In genomic region chr11:95533484-95534160, GRCm38 (mm10) we compare ENCODE assay signal across 8 mouse cellular contexts. TPM values are rescaled to one million over a fixed set of nuclear protein-coding genes. Genes with fewer than 3 reads are reported as not detected.
DNase-seq lines count a peak whose midpoint lies in the region; ATAC-seq and TF ChIP-seq lines count a peak whose summit lies in the region.

No protein-coding gene starts in this region.

- no peak overlapping the region for H3K27ac ChIP-seq in embryonic facial prominence, embryonic 13.5 days
- no peak overlapping the region for H3K27ac ChIP-seq in limb, embryonic 13.5 days
- no peak overlapping the region for H3K27ac ChIP-seq in midbrain, embryonic 16.5 days (ENCODE audit: low read length)
- no peak overlapping the region for H3K27ac ChIP-seq in spleen, adult 2 months (ENCODE audit: insufficient read depth, low read length)

- peaks cover 18% of the 10 kb centered on the region for H3K4me1 ChIP-seq in embryonic facial prominence, embryonic 13.5 days
- H3K4me1 ChIP-seq in limb, embryonic 13.5 days = peaks cover 10% of the 10 kb centered on the region
- H3K4me1 ChIP-seq in midbrain, embryonic 16.5 days (ENCODE audit: control insufficient read depth, insufficient read depth, low read length) = peaks cover 2% of the 10 kb centered on the region; the same call in 1 of the 2 replicates
- no peaks in the 10 kb centered on the region for H3K4me1 ChIP-seq in spleen, adult 2 months (ENCODE audit: control insufficient read depth, insufficient read depth, insufficient read length)

- TF ChIP-seq POLR2A in spleen, adult 2 months (IDR thresholded peaks at IDR 0.05; ENCODE audit: low read depth, low read length) = no peak

- TF ChIP-seq CTCF in spleen, adult 2 months (IDR thresholded peaks at IDR 0.05; ENCODE audit: extremely low read depth, insufficient read depth, insufficient read length, insufficient replicate concordance) = peak; percentile 98

- no peaks in the 10 kb centered on the region for H3K36me3 ChIP-seq in embryonic facial prominence, embryonic 13.5 days
- no peaks in the 10 kb centered on the region for H3K36me3 ChIP-seq in limb, embryonic 13.5 days
- no peaks in the 10 kb centered on the region for H3K36me3 ChIP-seq in midbrain, embryonic 16.5 days (ENCODE audit: control insufficient read depth, insufficient read depth, low read length)
- no peaks in the 10 kb centered on the region for H3K36me3 ChIP-seq in spleen, adult 2 months (ENCODE audit: control insufficient read depth, insufficient read depth, low read length)

- 23% methylated on average over 24 of the region's 24 CpGs for WGBS in embryonic facial prominence, embryonic 13.5 days
- WGBS in limb, embryonic 13.5 days = 19% methylated on average over 24 of the region's 24 CpGs
- 23% methylated on average over 24 of the region's 24 CpGs for WGBS in midbrain, embryonic 16.5 days
- WGBS in spleen, adult 2 months = 25% methylated on average over 24 of the region's 24 CpGs

- peak overlapping the region; percentile 19 for H3K4me3 ChIP-seq in embryonic facial prominence, embryonic 13.5 days
- peak overlapping the region; percentile 22; the same call in 1 of the 2 replicates for H3K4me3 ChIP-seq in limb, embryonic 13.5 days
- peak overlapping the region; percentile 8; the same call in 1 of the 2 replicates for H3K4me3 ChIP-seq in midbrain, embryonic 16.5 days (ENCODE audit: low read depth, low read length)
- no peak overlapping the region for H3K4me3 ChIP-seq in spleen, adult 2 months (ENCODE audit: extremely low read depth, insufficient read depth, insufficient read length)

- H3K9ac ChIP-seq in embryonic facial prominence, embryonic 13.5 days = peak overlapping the region; percentile 51; the same call in 1 of the 2 replicates
- H3K9ac ChIP-seq in limb, embryonic 13.5 days = no peak overlapping the region
- no peak overlapping the region for H3K9ac ChIP-seq in midbrain, embryonic 16.5 days (ENCODE audit: low read depth, low read length)

- H3K27me3 ChIP-seq in embryonic facial prominence, embryonic 13.5 days = 0 out of 2 replicates have a peak, but pooled peaks cover 4% of the 10 kb centered on the region
- peaks cover 19% of the 10 kb centered on the region for H3K27me3 ChIP-seq in limb, embryonic 13.5 days
- no peaks in the 10 kb centered on the region for H3K27me3 ChIP-seq in midbrain, embryonic 16.5 days (ENCODE audit: control insufficient read depth, insufficient read depth, low read depth, low read length)
- H3K27me3 ChIP-seq in spleen, adult 2 months (ENCODE audit: control insufficient read depth, insufficient read depth, low read length) = no peaks in the 10 kb centered on the region

- no peaks in the 10 kb centered on the region for H3K9me3 ChIP-seq in embryonic facial prominence, embryonic 13.5 days
- H3K9me3 ChIP-seq in limb, embryonic 13.5 days = no peaks in the 10 kb centered on the region
- H3K9me3 ChIP-seq in midbrain, embryonic 16.5 days (replicated peaks; ENCODE audit: control insufficient read depth, low read length, poor library complexity, severe bottlenecking) = no peaks in the 10 kb centered on the region

- ATAC-seq in CD4-positive, CD25-positive, alpha-beta regulatory T cell, adult 4 months = no peak
- ATAC-seq in embryonic facial prominence, embryonic 13.5 days (ENCODE audit: insufficient number of reproducible peaks, insufficient read depth, low FRiP score, low TSS enrichment, low read depth) = peak; percentile 72; the same call in 1 of the 2 replicates
- peak; percentile 84 for ATAC-seq in limb, embryonic 13.5 days (ENCODE audit: low FRiP score, low read depth)
- ATAC-seq in midbrain, embryonic 16.5 days = peak; percentile 81

- H3K4me2 ChIP-seq in embryonic facial prominence, embryonic 13.5 days = peak overlapping the region; percentile 55
- peak overlapping the region; percentile 56 for H3K4me2 ChIP-seq in limb, embryonic 13.5 days (replicated peaks)
- peak overlapping the region; percentile 46 for H3K4me2 ChIP-seq in midbrain, embryonic 16.5 days (ENCODE audit: low read length)

- peak; percentile 75 for DNase-seq in CD4-positive, CD25-positive, alpha-beta regulatory T cell, adult 2 months (ENCODE audit: low read depth, low spot score)
- peak; percentile 82 for DNase-seq in heart, adult 8-10 months (ENCODE audit: low spot score)
- DNase-seq in kidney, adult 8-10 months = peak; percentile 78 to 86
- DNase-seq in spleen, adult 2 months (ENCODE audit: low read depth in 1 of 2, low spot score in 2 of 2) = peak in 1 of 2 experiments; percentile 71

RNA-seq across cellular contexts. Expression of gene Nxph3, which starts 19.3 kb away (rescaled TPM):
- not detected for polyA plus RNA-seq in CD4-positive, CD25-positive, alpha-beta regulatory T cell, adult 4 months (2017; shearing (Covaris generic))
- polyA plus RNA-seq in embryonic facial prominence, embryonic 13.5 days (2015; fragmentation: Nextera tagmentation; extraction: Ambion mirVana) = 1.6 and 2.2 TPM in 2 replicates
- under 1 TPM; 0.41 to 0.76 (median 0.50) TPM for total RNA-seq in heart, adult 8-10 months (2022)
- polyA plus RNA-seq in limb, embryonic 13.5 days (2015; fragmentation: Nextera tagmentation; extraction: Ambion mirVana) = 0.98 and 1.1 TPM in 2 replicates
- polyA plus RNA-seq in midbrain, embryonic 16.5 days (2015; fragmentation: Nextera tagmentation; extraction: Ambion mirVana) = 3.3 and 4.6 TPM in 2 replicates
- 0.27 and 0.54 TPM in 2 replicates for polyA plus RNA-seq in spleen, adult 2 months (2012; rRNA removed)

RNA-seq across cellular contexts. Expression of gene Ngfr, which starts 53.9 kb away (rescaled TPM):
- polyA plus RNA-seq in CD4-positive, CD25-positive, alpha-beta regulatory T cell, adult 4 months (2017; shearing (Covaris generic)) = not detected
- polyA plus RNA-seq in embryonic facial prominence, embryonic 13.5 days (2015; fragmentation: Nextera tagmentation; extraction: Ambion mirVana) = 25.4 and 27.2 TPM in 2 replicates
- total RNA-seq in heart, adult 8-10 months (2022) = under 1 TPM; 0.29 to 0.52 (median 0.47) TPM
- polyA plus RNA-seq in limb, embryonic 13.5 days (2015; fragmentation: Nextera tagmentation; extraction: Ambion mirVana) = 29.4 and 34.5 TPM in 2 replicates
- polyA plus RNA-seq in midbrain, embryonic 16.5 days (2015; fragmentation: Nextera tagmentation; extraction: Ambion mirVana) = 10.2 and 10.8 TPM in 2 replicates
- polyA plus RNA-seq in spleen, adult 2 months (2012; rRNA removed) = 7.3 and 12.0 TPM in 2 replicates
